Mouse (Mus musculus): ENCODE measurements around the gene Agap3.

- TF ChIP-seq POLR2A (IDR thresholded peaks at IDR 0.05; ENCODE audit: borderline replicate concordance, insufficient read depth, low read length) (no peak), CTCF (IDR thresholded peaks at IDR 0.05; ENCODE audit: borderline replicate concordance, insufficient read depth, low read depth, low read length) (no peak)
Measured at GRCm38 (mm10) chr5:24533391-24533790, 81.4 kb downstream of the Agap3 start.

All from cerebellum, adult 2 months (tissue).